Mouse (Mus musculus): ENCODE measurements around the gene Poln. TPM values are rescaled to one million over a fixed set of nuclear protein-coding genes. Genes with fewer than 3 reads are reported as not detected.
A peak's percentile ranks its signal among the peaks of the same experiment; 100 is the strongest.

Gene Poln
- total and polyA plus RNA-seq, 3 experiments: 4.3 to 7.0 (median 7.0) TPM

GRCm38 (mm10) chr5:33996694-33997045 lies 172.6 kb downstream of the Poln start:
- peak overlapping the region; percentile 39 for H3K9ac ChIP-seq (ENCODE audit: low read depth, low read length)
- WGBS: under 1% methylated on average over 55 of the region's 55 CpGs
- DNase-seq: no peak

DNA sequence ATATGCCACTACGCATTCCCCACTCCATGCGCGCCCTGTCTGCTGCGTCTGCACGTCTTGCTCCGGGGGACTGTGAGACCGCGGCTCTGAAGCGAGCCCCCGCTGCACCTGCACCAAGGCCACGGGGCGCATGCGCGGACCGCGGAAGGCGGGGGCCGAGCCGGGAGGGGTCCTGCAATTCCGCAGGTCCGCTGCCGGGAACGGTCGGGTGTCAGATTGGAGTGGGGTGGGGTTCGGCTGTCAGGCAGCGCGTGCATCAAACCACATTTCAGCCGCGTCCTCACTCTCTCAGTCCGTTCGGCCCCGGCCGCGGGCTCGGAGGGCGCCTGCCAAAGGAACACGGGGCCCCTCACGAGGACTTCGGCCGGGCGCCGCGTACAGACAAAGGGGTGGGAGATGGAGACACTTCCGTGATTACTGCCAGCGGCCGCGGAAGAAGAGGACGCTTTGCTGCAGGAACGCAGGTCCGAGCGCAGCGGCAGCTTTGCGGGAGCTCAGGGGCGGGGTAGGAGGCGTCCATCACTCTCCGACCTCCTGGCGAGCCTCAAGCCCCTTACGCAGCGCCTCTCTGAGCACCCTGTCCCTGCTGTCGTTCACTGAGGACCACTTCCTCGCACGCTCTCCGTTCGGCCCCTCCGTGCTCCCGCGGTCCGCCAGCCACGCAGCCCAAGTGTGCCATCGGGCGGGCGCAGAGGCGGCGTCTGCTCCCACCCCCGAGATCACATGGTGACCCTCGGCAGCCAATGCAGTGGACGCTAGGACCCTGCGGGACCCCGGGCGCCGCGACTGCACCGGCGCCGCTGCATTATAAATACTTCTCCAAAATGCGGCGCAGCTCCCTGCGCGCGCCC lies 173.2 kb downstream of the Poln start, which contains the start of gene Nat8l:
Nat8l (plus strand) TSS at position 142 of the 851 bp plus-strand sequence.
- Histone ChIP-seq H3K79me2 (replicated peaks; ENCODE audit: control insufficient read depth, insufficient read depth, low read length) (no peaks in the 10 kb centered on the region), H3K4me1 (ENCODE audit: control insufficient read depth, insufficient read depth, low read length) (no peaks in the 10 kb centered on the region), H3K27me3 (ENCODE audit: control insufficient read depth, insufficient read depth, low read length) (peaks cover 16% of the 10 kb centered on the region), H3K36me3 (ENCODE audit: control insufficient read depth, insufficient read depth, low read length) (no peaks in the 10 kb centered on the region), H3K9ac (ENCODE audit: low read depth, low read length) (peak within 1 kb of the TSS; percentile 39), H3K4me3 (peak within 1 kb of the TSS; percentile 55), H3K27ac (no peak within 1 kb of the TSS)
- 1% methylated on average over 90 of the region's 90 CpGs for WGBS
- intact Hi-C loops (cut with DNase I): no loop called here
- DNase-seq: peak; percentile 52 to 62
- no peak for TF ChIP-seq EP300 (IDR thresholded peaks at IDR 0.05; ENCODE audit: insufficient read depth, low read depth, low read length)

More at GRCm38 (mm10) chr5:33996694-33997045, 172.6 kb downstream of the Poln start:
- TF ChIP-seq POLR2A (IDR thresholded peaks at IDR 0.05; ENCODE audit: insufficient read depth, low read depth, low read length) (no peak), EP300 (IDR thresholded peaks at IDR 0.05; ENCODE audit: insufficient read depth, low read depth, low read length) (no peak), CTCF (IDR thresholded peaks at IDR 0.05) (no peak)
- Histone ChIP-seq H3K79me2 (replicated peaks; ENCODE audit: control insufficient read depth, insufficient read depth, low read length) (no peaks in the 10 kb centered on the region), H3K27ac (no peak overlapping the region), H3K36me3 (ENCODE audit: control insufficient read depth, insufficient read depth, low read length) (no peaks in the 10 kb centered on the region), H3K4me3 (peak overlapping the region; percentile 55), H3K27me3 (ENCODE audit: control insufficient read depth, insufficient read depth, low read length) (peaks cover 16% of the 10 kb centered on the region), H3K4me1 (ENCODE audit: control insufficient read depth, insufficient read depth, low read length) (no peaks in the 10 kb centered on the region)
- intact Hi-C loops (cut with DNase I): no loop called here

DNA sequence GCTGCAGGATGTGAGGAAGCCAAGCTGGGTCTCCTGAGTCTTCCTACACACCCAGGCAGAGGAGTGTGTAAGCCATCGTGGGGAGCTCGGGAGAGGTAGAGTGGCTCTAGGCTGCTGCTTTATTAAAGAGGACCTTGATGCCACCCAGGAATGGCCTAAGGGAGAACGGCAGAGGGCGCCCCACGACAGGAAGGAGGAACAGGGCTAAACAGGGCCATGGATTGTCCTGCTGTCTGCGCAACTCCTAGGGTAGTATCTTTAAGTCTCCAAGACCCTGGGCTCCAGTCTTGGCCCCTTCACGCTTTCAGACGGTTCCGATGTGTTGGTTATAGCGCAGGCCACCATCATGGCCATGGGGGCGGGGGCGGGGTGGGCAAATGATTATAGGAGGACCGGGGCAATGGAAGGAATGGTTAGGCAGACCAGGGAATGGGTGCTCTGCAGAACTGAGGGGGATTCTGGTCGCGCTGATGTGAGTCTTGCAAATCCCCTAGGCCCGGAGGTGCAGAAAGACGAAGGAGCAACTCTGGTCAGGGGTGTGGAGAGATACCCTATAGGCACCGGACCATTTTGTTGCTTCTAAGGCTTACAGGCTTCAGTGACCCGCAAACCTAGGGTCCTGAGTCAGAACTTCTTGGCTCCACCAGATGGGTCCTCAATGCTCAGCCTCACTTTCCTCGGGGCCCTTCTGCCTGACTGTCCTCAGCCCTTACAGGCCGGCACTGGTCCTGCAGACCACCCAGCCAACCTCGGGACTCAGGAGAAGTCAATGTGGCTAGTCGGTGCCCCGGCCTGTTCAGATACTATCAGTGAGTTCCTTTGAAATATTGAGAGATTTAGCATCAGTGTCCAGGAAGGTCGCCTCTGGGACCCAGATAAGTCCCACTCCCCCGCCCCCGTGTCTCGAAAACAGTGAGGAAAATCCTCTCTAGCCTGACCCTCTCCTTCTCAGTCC lies 174.3 kb downstream of the Poln start:
- Histone ChIP-seq H3K27ac (no peak overlapping the region), H3K36me3 (ENCODE audit: control insufficient read depth, insufficient read depth, low read length) (no peaks in the 10 kb centered on the region), H3K27me3 (ENCODE audit: control insufficient read depth, insufficient read depth, low read length) (peaks cover 16% of the 10 kb centered on the region), H3K79me2 (replicated peaks; ENCODE audit: control insufficient read depth, insufficient read depth, low read length) (no peaks in the 10 kb centered on the region), H3K4me3 (no peak overlapping the region), H3K9ac (ENCODE audit: low read depth, low read length) (no peak overlapping the region), H3K4me1 (ENCODE audit: control insufficient read depth, insufficient read depth, low read length) (no peaks in the 10 kb centered on the region)
- 45% methylated on average over 28 of the region's 28 CpGs for WGBS
- intact Hi-C loops (cut with DNase I): no loop called here
- DNase-seq: peak; percentile 37 to 43
- TF ChIP-seq POLR2A (IDR thresholded peaks at IDR 0.05; ENCODE audit: insufficient read depth, low read depth, low read length) (no peak), CTCF (IDR thresholded peaks at IDR 0.05) (peak; percentile 58), EP300 (IDR thresholded peaks at IDR 0.05; ENCODE audit: insufficient read depth, low read depth, low read length) (no peak)

DNA sequence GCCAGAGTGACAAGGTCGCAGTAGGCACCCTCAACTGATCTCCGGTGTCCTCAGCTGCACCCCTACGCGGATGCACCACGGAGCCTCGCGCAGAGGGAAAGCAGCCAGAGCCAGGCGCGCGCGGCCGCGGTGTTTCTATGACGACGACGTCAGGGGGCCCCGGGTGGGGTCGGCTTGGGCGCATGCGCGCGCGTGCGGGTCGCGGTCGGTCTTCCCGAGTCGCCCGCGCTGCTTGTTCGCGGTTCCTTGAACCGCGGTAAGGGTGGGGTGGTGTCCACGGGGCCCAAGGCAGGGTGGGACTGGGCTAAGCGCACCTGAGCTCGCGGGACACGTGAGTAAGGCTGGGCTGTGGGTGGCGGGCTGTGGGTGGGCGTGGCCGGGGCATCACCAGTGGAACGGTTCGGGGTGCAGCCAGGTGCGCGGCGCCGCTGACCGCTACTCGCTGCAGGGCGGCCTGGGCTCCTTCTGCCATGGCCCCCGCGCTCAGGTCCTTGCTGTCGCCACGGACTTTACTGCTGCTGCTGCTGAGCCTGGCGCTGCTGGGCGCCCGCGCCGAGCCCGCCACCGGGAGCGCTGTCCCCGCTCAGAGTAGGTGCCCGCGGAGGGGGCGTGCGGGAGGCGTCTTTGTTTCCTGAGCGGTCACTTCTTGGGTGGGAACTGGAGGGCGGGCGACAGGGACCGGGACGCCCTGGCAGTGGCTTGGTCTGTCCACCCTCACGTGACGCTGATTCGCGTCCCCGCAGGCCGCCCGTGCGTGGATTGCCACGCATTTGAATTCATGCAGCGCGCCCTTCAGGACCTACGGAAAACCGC lies 185.7 kb downstream of the Poln start, which contains the start of gene Gm1673:
Gm1673 (plus strand) TSS at position 125 of the 813 bp plus-strand sequence.
- Histone ChIP-seq H3K27ac (no peak within 1 kb of the TSS), H3K27me3 (ENCODE audit: control insufficient read depth, insufficient read depth, low read length) (no peaks in the 10 kb centered on the region), H3K79me2 (replicated peaks; ENCODE audit: control insufficient read depth, insufficient read depth, low read length) (no peaks in the 10 kb centered on the region), H3K9ac (ENCODE audit: low read depth, low read length) (peak within 1 kb of the TSS; percentile 60), H3K36me3 (ENCODE audit: control insufficient read depth, insufficient read depth, low read length) (no peaks in the 10 kb centered on the region), H3K4me1 (ENCODE audit: control insufficient read depth, insufficient read depth, low read length) (no peaks in the 10 kb centered on the region), H3K4me3 (peak within 1 kb of the TSS; percentile 77)
- intact Hi-C loops (cut with DNase I): no loop called here
- WGBS: under 1% methylated on average over 84 of the region's 88 CpGs
- TF ChIP-seq POLR2A (IDR thresholded peaks at IDR 0.05; ENCODE audit: insufficient read depth, low read depth, low read length): 0 out of 2 replicates have a peak, but pooled peaks have one; percentile 13
- TF ChIP-seq EP300 (IDR thresholded peaks at IDR 0.05; ENCODE audit: insufficient read depth, low read depth, low read length): no peak
- peak; percentile 67 for TF ChIP-seq CTCF (IDR thresholded peaks at IDR 0.05)
- peak; percentile 82 to 83 for DNase-seq

GRCm38 (mm10) chr5:33982731-33983259 lies 186.5 kb downstream of the Poln start:
- Histone ChIP-seq H3K4me1 (ENCODE audit: control insufficient read depth, insufficient read depth, low read length) (no peaks in the 10 kb centered on the region), H3K27ac (no peak overlapping the region), H3K36me3 (ENCODE audit: control insufficient read depth, insufficient read depth, low read length) (no peaks in the 10 kb centered on the region), H3K27me3 (ENCODE audit: control insufficient read depth, insufficient read depth, low read length) (no peaks in the 10 kb centered on the region), H3K4me3 (peak overlapping the region; percentile 77), H3K79me2 (replicated peaks; ENCODE audit: control insufficient read depth, insufficient read depth, low read length) (no peaks in the 10 kb centered on the region), H3K9ac (ENCODE audit: low read depth, low read length) (peak overlapping the region; percentile 60)
- TF ChIP-seq POLR2A (IDR thresholded peaks at IDR 0.05; ENCODE audit: insufficient read depth, low read depth, low read length) (no peak), EP300 (IDR thresholded peaks at IDR 0.05; ENCODE audit: insufficient read depth, low read depth, low read length) (no peak), CTCF (IDR thresholded peaks at IDR 0.05) (no peak)
- 11% methylated on average over 26 of the region's 26 CpGs for WGBS
- DNase-seq: no peak
- intact Hi-C loops (cut with DNase I): no loop called here
